Mouse (Mus musculus) E14TG2a.4 (cell line): ENCODE measurements around the gene Lmo7.

Experiments used
- CTCF ChIP-seq: conservative IDR thresholded peaks from 2 replicates; pipeline ENCODE4 v1.5.1; 2014; ENCODE audit warnings: low read length
- POU5F1 ChIP-seq: IDR thresholded peaks from 2 replicates; pipeline ENCODE4 v1.6.1; 2014; ENCODE audit warnings: low read length, borderline replicate concordance

DNA sequence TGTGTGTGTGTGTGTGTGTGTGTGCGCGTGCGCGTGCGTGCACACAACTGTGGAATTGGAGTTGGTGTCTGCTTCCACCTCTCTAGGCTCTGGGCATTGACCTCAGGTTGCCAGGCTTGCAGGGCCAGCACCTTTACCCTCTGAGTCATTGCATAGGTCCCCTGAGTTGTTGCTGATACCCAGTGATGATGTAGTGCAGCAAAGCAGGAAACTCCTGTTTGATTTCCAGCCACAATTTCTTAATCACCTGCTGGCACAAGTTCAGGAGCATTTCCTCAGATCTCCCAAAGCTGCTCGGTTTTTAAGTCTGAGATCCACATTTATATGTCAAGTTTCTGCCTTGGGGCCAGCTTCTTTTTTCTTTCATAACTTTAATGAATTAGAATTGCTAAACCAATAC lies 92.6 kb downstream of the Lmo7 start:
- TF ChIP-seq CTCF (no peak), POU5F1 (no peak)
